Mouse (Mus musculus) forebrain, embryonic 10.5 days (tissue): ENCODE results near the gene Chaf1a. TPM values are rescaled to one million over a fixed set of nuclear protein-coding genes. Genes with fewer than 3 reads are reported as not detected.
A peak's percentile ranks its signal among the peaks of the same experiment; 100 is the strongest.

Experiments used
- DNase-seq: peaks from one replicate; pipeline ENCODE4 v3.0.0-alpha.2; 2017; ENCODE audit warnings: low spot score; ENCODE audit errors: extremely low spot score
- H3K27ac ChIP-seq: fragments of 300-500 bp; sonication (generic); 2 replicates; pipeline ENCODE4 v1.5.1; 2016; ENCODE audit warnings: mild to moderate bottlenecking
- H3K27me3 ChIP-seq: fragments of 300-500 bp; sonication (generic); 2 replicates; pipeline ENCODE4 v1.6.1; 2016; ENCODE audit warnings: mild to moderate bottlenecking; ENCODE audit not compliant: poor library complexity, severe bottlenecking
- H3K36me3 ChIP-seq: fragments of 300-500 bp; sonication (generic); replicated peaks from 2 replicates; pipeline ENCODE4 v1.6.1; 2016; ENCODE audit warnings: mild to moderate bottlenecking, moderate library complexity
- H3K4me1 ChIP-seq: fragments of 300-500 bp; sonication (generic); 2 replicates; pipeline ENCODE4 v1.6.1; 2016
- H3K4me3 ChIP-seq: fragments of 300-500 bp; sonication (generic); 2 replicates; pipeline ENCODE4 v1.5.1; 2016; ENCODE audit warnings: mild to moderate bottlenecking, moderate library complexity
- H3K9me3 ChIP-seq: fragments of 300-500 bp; sonication (generic); 2 replicates; pipeline ENCODE4 v1.6.1; 2016; ENCODE audit warnings: mild to moderate bottlenecking, moderate library complexity
- WGBS: fragments of 180-500 bp; shearing (Covaris S2); methylation state at CpG from one replicate; pipeline ENCODE4 v1.1.7; 2016; 5-methylcytosine and 5-hydroxymethylcytosine counted together
- polyA plus RNA-seq: library from polyadenylated mRNA; unstranded; fragments of >200 nt; fragmentation: Nextera tagmentation; extraction: Ambion mirVana; gene quantifications from 2 replicates; pipeline ENCODE4 v1.2.1, GENCODE M21; 2016

Chaf1a gene
- polyA plus RNA-seq, 1 experiment from 2014 or later = 53.9 TPM

GRCm38 (mm10) chr17:56010681-56011080, 29.6 kb upstream of the Chaf1a start:
- 8% methylated on average over 9 of the region's 9 CpGs for WGBS
- DNase-seq = peak; percentile 79
- no peaks in the 10 kb centered on the region for H3K9me3 ChIP-seq
- H3K27me3 ChIP-seq = no peaks in the 10 kb centered on the region
- H3K27ac ChIP-seq = peak overlapping the region; percentile 97; the same call in 1 of the 2 replicates
- peaks cover 55% of the 10 kb centered on the region for H3K36me3 ChIP-seq
- H3K4me3 ChIP-seq = peak overlapping the region; percentile 85
- H3K4me1 ChIP-seq = peaks cover 45% of the 10 kb centered on the region

- Histone ChIP-seq H3K4me3 (no peak overlapping the region), H3K27ac (no peak overlapping the region), H3K4me1 (peaks cover 45% of the 10 kb centered on the region), H3K36me3 (peaks cover 63% of the 10 kb centered on the region), H3K27me3 (no peaks in the 10 kb centered on the region), H3K9me3 (no peaks in the 10 kb centered on the region)
- no peak for DNase-seq
- 91% methylated on average over 7 of the region's 7 CpGs for WGBS
These were observed 28.8 kb upstream of the Chaf1a start for GRCm38 (mm10) chr17:56011441-56011840.

GRCm38 (mm10) chr17:56015293-56015692, 24.9 kb upstream of the Chaf1a start:
- no peak for DNase-seq
- Histone ChIP-seq H3K27me3 (no peaks in the 10 kb centered on the region), H3K36me3 (peaks cover 99% of the 10 kb centered on the region), H3K4me3 (no peak overlapping the region), H3K4me1 (peaks cover 13% of the 10 kb centered on the region), H3K9me3 (no peaks in the 10 kb centered on the region), H3K27ac (no peak overlapping the region)
- WGBS = 97% methylated on average over 9 of the region's 9 CpGs

- Histone ChIP-seq H3K27me3 (no peaks in the 10 kb centered on the region), H3K4me1 (0 out of 2 replicates have a peak, but pooled peaks cover 2% of the 10 kb centered on the region), H3K27ac (no peak overlapping the region), H3K4me3 (no peak overlapping the region), H3K9me3 (no peaks in the 10 kb centered on the region), H3K36me3 (peaks cover 98% of the 10 kb centered on the region)
- no peak for DNase-seq
- WGBS = 87% methylated on average over 8 of the region's 8 CpGs
These were observed 23.9 kb upstream of the Chaf1a start for GRCm38 (mm10) chr17:56016382-56016781.

- Histone ChIP-seq H3K9me3 (no peaks in the 10 kb centered on the region), H3K4me1 (no peaks in the 10 kb centered on the region), H3K27ac (no peak overlapping the region), H3K4me3 (no peak overlapping the region), H3K36me3 (peaks cover 91% of the 10 kb centered on the region), H3K27me3 (no peaks in the 10 kb centered on the region)
- DNase-seq = no peak
- WGBS = 89% methylated on average over 15 of the region's 15 CpGs
These were observed 23.1 kb upstream of the Chaf1a start for GRCm38 (mm10) chr17:56016793-56017785.

- Histone ChIP-seq H3K27ac (no peak overlapping the region), H3K4me3 (no peak overlapping the region), H3K36me3 (peaks cover 90% of the 10 kb centered on the region), H3K27me3 (no peaks in the 10 kb centered on the region), H3K4me1 (peaks cover 5% of the 10 kb centered on the region; the same call in 1 of the 2 replicates), H3K9me3 (no peaks in the 10 kb centered on the region)
- 92% methylated on average over 7 of the region's 7 CpGs for WGBS
- no peak for DNase-seq
These were observed 22.4 kb upstream of the Chaf1a start for GRCm38 (mm10) chr17:56017848-56018247.

GRCm38 (mm10) chr17:56018347-56019131, 21.7 kb upstream of the Chaf1a start:
- Histone ChIP-seq H3K4me3 (no peak overlapping the region), H3K27me3 (no peaks in the 10 kb centered on the region), H3K9me3 (no peaks in the 10 kb centered on the region), H3K4me1 (peaks cover 12% of the 10 kb centered on the region), H3K27ac (no peak overlapping the region), H3K36me3 (peaks cover 90% of the 10 kb centered on the region)
- 81% methylated on average over 20 of the region's 20 CpGs for WGBS
- DNase-seq = no peak

- Histone ChIP-seq H3K9me3 (no peaks in the 10 kb centered on the region), H3K4me3 (no peak overlapping the region), H3K4me1 (peaks cover 15% of the 10 kb centered on the region), H3K27ac (no peak overlapping the region), H3K27me3 (no peaks in the 10 kb centered on the region), H3K36me3 (peaks cover 88% of the 10 kb centered on the region)
- DNase-seq = no peak
- 90% methylated on average over 6 of the region's 6 CpGs for WGBS
These were observed 19.7 kb upstream of the Chaf1a start for GRCm38 (mm10) chr17:56020400-56021084.

GRCm38 (mm10) chr17:56021161-56021910, 18.9 kb upstream of the Chaf1a start:
- H3K36me3 ChIP-seq = peaks cover 88% of the 10 kb centered on the region
- no peak overlapping the region for H3K27ac ChIP-seq
- peaks cover 15% of the 10 kb centered on the region for H3K4me1 ChIP-seq
- no peaks in the 10 kb centered on the region for H3K27me3 ChIP-seq
- DNase-seq = no peak
- WGBS = 88% methylated on average over 4 of the region's 4 CpGs
- no peak overlapping the region for H3K4me3 ChIP-seq
- H3K9me3 ChIP-seq = no peaks in the 10 kb centered on the region

- H3K36me3 ChIP-seq = peaks cover 85% of the 10 kb centered on the region
- H3K4me3 ChIP-seq = no peak overlapping the region
- H3K27ac ChIP-seq = no peak overlapping the region
- peaks cover 15% of the 10 kb centered on the region for H3K4me1 ChIP-seq
- H3K9me3 ChIP-seq = no peaks in the 10 kb centered on the region
- WGBS = 86% methylated on average over 2 of the region's 2 CpGs
- DNase-seq = no peak
- no peaks in the 10 kb centered on the region for H3K27me3 ChIP-seq
These were observed 17.9 kb upstream of the Chaf1a start for GRCm38 (mm10) chr17:56022131-56022988.

GRCm38 (mm10) chr17:56022989-56023290, 17.3 kb upstream of the Chaf1a start:
- peaks cover 85% of the 10 kb centered on the region for H3K36me3 ChIP-seq
- no peaks in the 10 kb centered on the region for H3K27me3 ChIP-seq
- WGBS = 93% methylated on average over 4 of the region's 4 CpGs
- H3K4me3 ChIP-seq = no peak overlapping the region
- DNase-seq = no peak
- H3K9me3 ChIP-seq = no peaks in the 10 kb centered on the region
- peak overlapping the region; percentile 48; the same call in 1 of the 2 replicates for H3K27ac ChIP-seq
- peaks cover 15% of the 10 kb centered on the region for H3K4me1 ChIP-seq
